In genomic region chr15:85523173-85523991, GRCm38 (mm10) we compare ENCODE assay signal across 10 mouse cellular contexts. TPM values are rescaled to one million over a fixed set of nuclear protein-coding genes. Genes with fewer than 3 reads are reported as not detected.
A peak's percentile ranks its signal among the peaks of the same experiment; 100 is the strongest.
DNase-seq lines count a peak whose midpoint lies in the region; ATAC-seq lines count a peak whose summit lies in the region.
"Had no signal": no experiment of that assay in that cellular context is flagged by ENCODE, and none has a peak within 500 bp of the region (broad histone marks: within the 10 kb centered on the region; RNA-seq: fewer than 3 reads in every experiment).

No protein-coding gene starts in this region.

- WGBS in intestine, embryonic 15.5 days, result 5% methylated on average over 14 of the region's 14 CpGs
- WGBS in liver, embryonic 11.5 days, result 15% methylated on average over 14 of the region's 14 CpGs

- no peaks in the 10 kb centered on the region for H3K9me3 ChIP-seq in intestine, embryonic 15.5 days
- no peaks in the 10 kb centered on the region for H3K9me3 ChIP-seq in liver, embryonic 11.5 days (ENCODE audit: control insufficient read depth, low read length)

- no peak overlapping the region for H3K4me3 ChIP-seq in intestine, embryonic 15.5 days (replicated peaks)
- no peak overlapping the region for H3K4me3 ChIP-seq in liver, embryonic 11.5 days (ENCODE audit: low read depth, low read length)

- no peak overlapping the region for H3K9ac ChIP-seq in intestine, embryonic 15.5 days
- H3K9ac ChIP-seq in liver, embryonic 11.5 days (ENCODE audit: low read depth, low read length), result no peak overlapping the region

- intact Hi-C loops in left cerebral cortex, postnatal 10 days (cut with DNase I), result no loop called here

- peak overlapping the region; percentile 47 for H3K4me2 ChIP-seq in intestine, embryonic 15.5 days (replicated peaks)
- H3K4me2 ChIP-seq in liver, embryonic 11.5 days, result peak overlapping the region; percentile 8

- H3K27ac ChIP-seq in intestine, embryonic 15.5 days, result no peak overlapping the region
- H3K27ac ChIP-seq in liver, embryonic 11.5 days (ENCODE audit: low read depth, low read length), result no peak overlapping the region

- peak; percentile 69 for ATAC-seq in intestine, embryonic 15.5 days
- no peak; the same call in 1 of the 2 replicates for ATAC-seq in liver, embryonic 11.5 days (replicated peaks; ENCODE audit: low FRiP score)
- no peak; the same call in 1 of the 2 replicates for ATAC-seq in granulocyte monocyte progenitor cell, adult 5-6 weeks (replicated peaks; ENCODE audit: poor library complexity, severe bottlenecking)

- DNase-seq in left cerebral cortex, postnatal 10 days (ENCODE audit: extremely low spot score in 1 of 2, low spot score in 2 of 2), result peak; percentile 23 to 70
- DNase-seq in left cerebral cortex, adult 8-10 months (ENCODE audit: low spot score in 2 of 2), result no peak
- peak; percentile 55 for DNase-seq in embryo, embryonic 10 days (ENCODE audit: low spot score)
- DNase-seq in heart, adult 11 months, result peak; percentile 97
- DNase-seq in liver, embryonic 11.5 days (ENCODE audit: low spot score), result no peak
- peak; percentile 35 for DNase-seq in neural tube, embryonic 10.5 days (ENCODE audit: extremely low spot score, low spot score)

- H3K4me1 ChIP-seq in intestine, embryonic 15.5 days (replicated peaks), result peaks cover 13% of the 10 kb centered on the region
- H3K4me1 ChIP-seq in liver, embryonic 11.5 days (replicated peaks; ENCODE audit: control insufficient read depth, insufficient read depth, low read length), result peaks cover 8% of the 10 kb centered on the region; the same call in 1 of the 2 replicates

- H3K36me3 ChIP-seq in intestine, embryonic 15.5 days, result no peaks in the 10 kb centered on the region
- H3K36me3 ChIP-seq in liver, embryonic 11.5 days (ENCODE audit: control insufficient read depth, insufficient read depth, low read length), result no peaks in the 10 kb centered on the region

- 0 out of 2 replicates have a peak, but pooled peaks cover 3% of the 10 kb centered on the region for H3K27me3 ChIP-seq in intestine, embryonic 15.5 days (replicated peaks)
- peaks cover 19% of the 10 kb centered on the region for H3K27me3 ChIP-seq in liver, embryonic 11.5 days (replicated peaks; ENCODE audit: control insufficient read depth, insufficient read depth, low read length)

RNA-seq across cellular contexts. Expression of gene 7530416G11Rik, which starts 20.4 kb away (rescaled TPM):
- total RNA-seq in left cerebral cortex, postnatal 10 days (2021), result not detected
- not detected for total RNA-seq in left cerebral cortex, adult 8-10 months (2022)
- not detected in 2 replicates for polyA plus RNA-seq in intestine, embryonic 15.5 days (2015; fragmentation: Nextera tagmentation; extraction: Ambion mirVana)
- polyA plus RNA-seq in liver, embryonic 11.5 days (2014; fragmentation: Nextera tagmentation; extraction: Ambion mirVana), result not detected in 2 replicates
- not detected in 2 replicates for total RNA-seq in granulocyte monocyte progenitor cell, adult 5-6 weeks (2014; fragmentation: Nextera tagmentation)
- total RNA-seq in granulocyte monocyte progenitor cell, adult 5-6 weeks (2017), result not detected in 2 replicates
- total RNA-seq: CH12.LX had no signal
- polyA plus RNA-seq: large intestine, adult 2 months had no signal

RNA-seq across cellular contexts. Expression of gene Wnt7b, which starts 58.9 kb away (rescaled TPM):
- 10 to 100 TPM; 44.4 to 52.6 TPM for total RNA-seq in left cerebral cortex, postnatal 10 days (2021)
- 10 to 100 TPM; 30.9 to 37.9 (median 35.1) TPM for total RNA-seq in left cerebral cortex, adult 8-10 months (2022)
- 1.5 and 1.7 TPM in 2 replicates for polyA plus RNA-seq in intestine, embryonic 15.5 days (2015; fragmentation: Nextera tagmentation; extraction: Ambion mirVana)
- 1.2 and 2.2 TPM in 2 replicates for polyA plus RNA-seq in liver, embryonic 11.5 days (2014; fragmentation: Nextera tagmentation; extraction: Ambion mirVana)
- total RNA-seq in granulocyte monocyte progenitor cell, adult 5-6 weeks (2014; fragmentation: Nextera tagmentation), result not detected in 2 replicates
- total RNA-seq in granulocyte monocyte progenitor cell, adult 5-6 weeks (2017), result not detected in 2 replicates
- total RNA-seq: CH12.LX had no signal

Comparison
In these comparisons a context has a peak if more than half of its experiments do, and no peak if none do; other contexts are left out.
1. DNase-seq: peak in left cerebral cortex, postnatal 10 days (2 of 2), embryo, embryonic 10 days (single experiment), heart, adult 11 months (single experiment) and neural tube, embryonic 10.5 days (single experiment); none in left cerebral cortex, adult 8-10 months (0 of 2) and liver, embryonic 11.5 days (single experiment).
2. RNA of gene Wnt7b, which starts 58.9 kb away (total RNA-seq): 44.4 to 52.6 TPM in left cerebral cortex, postnatal 10 days and 30.9 to 37.9 TPM in left cerebral cortex, adult 8-10 months; not detected in granulocyte monocyte progenitor cell, adult 5-6 weeks; every median in the first group is over 10 times any median in the second.